Mouse (Mus musculus) midbrain, embryonic 15.5 days (tissue): Measurements from ENCODE around the gene Nfic. TPM values are rescaled to one million over a fixed set of nuclear protein-coding genes. Genes with fewer than 3 reads are reported as not detected.

Experiments
- ATAC-seq: fragments of 200-750 bp; cut with Nextera tagmentation; replicated peaks from 2 replicates; pipeline ENCODE4 v1.8.0; 2017; ENCODE audit warnings: moderate TSS enrichment
- H3K27ac ChIP-seq: fragments of 300-500 bp; sonication (generic); 2 replicates; pipeline ENCODE4 v1.5.1; 2015; ENCODE audit warnings: mild to moderate bottlenecking, inconsistent platforms
- H3K27me3 ChIP-seq: fragments of 300-500 bp; sonication (generic); replicated peaks from 2 replicates; pipeline ENCODE4 v1.6.1; 2015; ENCODE audit warnings: inconsistent platforms
- H3K36me3 ChIP-seq: fragments of 300-500 bp; sonication (generic); replicated peaks from 2 replicates; pipeline ENCODE4 v1.6.1; 2015; ENCODE audit warnings: inconsistent platforms
- H3K4me1 ChIP-seq: fragments of 300-500 bp; sonication (generic); 2 replicates; pipeline ENCODE4 v1.6.1; 2015; ENCODE audit warnings: inconsistent platforms
- H3K4me2 ChIP-seq: fragments of 300-500 bp; sonication (generic); 2 replicates; pipeline ENCODE4 v1.6.1; 2015; ENCODE audit warnings: inconsistent platforms, mild to moderate bottlenecking, moderate library complexity
- H3K4me3 ChIP-seq: fragments of 300-500 bp; sonication (generic); 2 replicates; pipeline ENCODE4 v1.5.1; 2015; ENCODE audit warnings: mild to moderate bottlenecking, inconsistent platforms
- H3K9ac ChIP-seq: fragments of 300-500 bp; sonication (generic); 2 replicates; pipeline ENCODE4 v1.6.1; 2015; ENCODE audit warnings: mild to moderate bottlenecking, inconsistent platforms
- H3K9me3 ChIP-seq: fragments of 300-500 bp; sonication (generic); 2 replicates; pipeline ENCODE4 v1.6.1; 2016; ENCODE audit warnings: inconsistent platforms
- WGBS: fragments of 180-500 bp; shearing (Covaris S2); methylation state at CpG from one replicate; pipeline ENCODE4 v1.1.7; 2015; ENCODE audit warnings: mixed read lengths; 5-methylcytosine and 5-hydroxymethylcytosine counted together
- polyA plus RNA-seq: library from polyadenylated mRNA; unstranded; fragments of >200 nt; fragmentation: Nextera tagmentation; extraction: Ambion mirVana; gene quantifications from 2 replicates; pipeline ENCODE4 v1.2.1, GENCODE M21; 2015

The Nfic gene
- polyA plus RNA-seq, 1 experiment from 2014 or later: 18.1 TPM

- Histone ChIP-seq H3K4me1 (peaks cover 45% of the 10 kb centered on the region), H3K9me3 (no peaks in the 10 kb centered on the region), H3K36me3 (peaks cover 6% of the 10 kb centered on the region), H3K27me3 (peaks cover 13% of the 10 kb centered on the region), H3K9ac (no peak overlapping the region), H3K27ac (no peak overlapping the region), H3K4me2 (no peak overlapping the region), H3K4me3 (no peak overlapping the region)
- ATAC-seq: no peak
- WGBS: 76% methylated on average over 12 of the region's 12 CpGs
Measured at GRCm38 (mm10) chr10:81362336-81362949, 93.0 kb downstream of the Nfic start.

GRCm38 (mm10) chr10:81360721-81361120 lies 94.7 kb downstream of the Nfic start:
- Histone ChIP-seq H3K4me1 (peaks cover 50% of the 10 kb centered on the region), H3K4me3 (no peak overlapping the region), H3K4me2 (no peak overlapping the region), H3K27me3 (peaks cover 13% of the 10 kb centered on the region), H3K36me3 (no peaks in the 10 kb centered on the region), H3K27ac (no peak overlapping the region), H3K9ac (no peak overlapping the region), H3K9me3 (no peaks in the 10 kb centered on the region)
- no peak for ATAC-seq
- WGBS: 68% methylated on average over 8 of the region's 8 CpGs

- Histone ChIP-seq H3K4me1 (peaks cover 36% of the 10 kb centered on the region), H3K4me3 (no peak overlapping the region), H3K9ac (peak overlapping the region; percentile 82; the same call in 1 of the 2 replicates), H3K9me3 (no peaks in the 10 kb centered on the region), H3K27ac (no peak overlapping the region), H3K4me2 (peak overlapping the region; percentile 97; the same call in 1 of the 2 replicates), H3K36me3 (no peaks in the 10 kb centered on the region), H3K27me3 (peaks cover 10% of the 10 kb centered on the region)
- no peak for ATAC-seq
- 56% methylated on average over 1 of the region's 1 CpGs for WGBS
Measured at GRCm38 (mm10) chr10:81358841-81359240, 96.6 kb downstream of the Nfic start.

- WGBS: 28% methylated on average over 4 of the region's 4 CpGs
- Histone ChIP-seq H3K9ac (peak overlapping the region; percentile 82), H3K27ac (no peak overlapping the region), H3K36me3 (no peaks in the 10 kb centered on the region), H3K4me1 (peaks cover 30% of the 10 kb centered on the region), H3K27me3 (peaks cover 3% of the 10 kb centered on the region), H3K9me3 (no peaks in the 10 kb centered on the region), H3K4me3 (peak overlapping the region; percentile 94), H3K4me2 (peak overlapping the region; percentile 97)
- peak; percentile 9; the same call in 1 of the 2 replicates for ATAC-seq
Measured at GRCm38 (mm10) chr10:81358209-81358608, 97.2 kb downstream of the Nfic start.

GRCm38 (mm10) chr10:81356991-81357844 lies 98.2 kb downstream of the Nfic start, which contains the start of gene Mfsd12:
Gene Mfsd12, plus strand, starts transcription at chr10:81357491.
- ATAC-seq: peak; percentile 93
- Histone ChIP-seq H3K9ac (peak within 1 kb of the TSS; percentile 82), H3K36me3 (no peaks in the 10 kb centered on the region), H3K4me1 (peaks cover 28% of the 10 kb centered on the region), H3K4me3 (peak within 1 kb of the TSS; percentile 94), H3K27me3 (no peaks in the 10 kb centered on the region), H3K4me2 (peak within 1 kb of the TSS; percentile 97), H3K9me3 (no peaks in the 10 kb centered on the region), H3K27ac (peak within 1 kb of the TSS; percentile 62; the same call in 1 of the 2 replicates)
- WGBS: 2% methylated on average over 65 of the region's 79 CpGs

GRCm38 (mm10) chr10:81356352-81356990 lies 99.0 kb downstream of the Nfic start:
- 53% methylated on average over 12 of the region's 12 CpGs for WGBS
- H3K9me3 ChIP-seq: no peaks in the 10 kb centered on the region
- H3K9ac ChIP-seq: no peak overlapping the region
- H3K4me2 ChIP-seq: peak overlapping the region; percentile 97; the same call in 1 of the 2 replicates
- H3K4me3 ChIP-seq: peak overlapping the region; percentile 94; the same call in 1 of the 2 replicates
- ATAC-seq: 0 out of 2 replicates have a peak, but pooled peaks have one; percentile 1
- H3K27ac ChIP-seq: no peak overlapping the region
- H3K36me3 ChIP-seq: no peaks in the 10 kb centered on the region
- peaks cover 28% of the 10 kb centered on the region for H3K4me1 ChIP-seq
- no peaks in the 10 kb centered on the region for H3K27me3 ChIP-seq

- Histone ChIP-seq H3K27me3 (no peaks in the 10 kb centered on the region), H3K4me2 (no peak overlapping the region), H3K4me3 (no peak overlapping the region), H3K27ac (no peak overlapping the region), H3K36me3 (no peaks in the 10 kb centered on the region), H3K9ac (no peak overlapping the region), H3K9me3 (no peaks in the 10 kb centered on the region), H3K4me1 (peaks cover 24% of the 10 kb centered on the region)
- ATAC-seq: no peak
- whole genome bisulfite sequencing: 85% methylated on average over 4 of the region's 4 CpGs
Measured at GRCm38 (mm10) chr10:81355533-81355932, 99.9 kb downstream of the Nfic start.

- H3K27me3 ChIP-seq: no peaks in the 10 kb centered on the region
- no peaks in the 10 kb centered on the region for H3K9me3 ChIP-seq
- H3K4me3 ChIP-seq: no peak overlapping the region
- H3K4me2 ChIP-seq: no peak overlapping the region
- no peak for ATAC-seq
- peaks cover 25% of the 10 kb centered on the region for H3K4me1 ChIP-seq
- 63% methylated on average over 9 of the region's 9 CpGs for WGBS
- H3K27ac ChIP-seq: no peak overlapping the region
- no peak overlapping the region for H3K9ac ChIP-seq
- no peaks in the 10 kb centered on the region for H3K36me3 ChIP-seq
Measured at GRCm38 (mm10) chr10:81354738-81355477, 100.5 kb downstream of the Nfic start.

- WGBS: 30% methylated on average over 9 of the region's 9 CpGs
- H3K27me3 ChIP-seq: peaks cover 9% of the 10 kb centered on the region
- no peak overlapping the region for H3K9ac ChIP-seq
- H3K4me1 ChIP-seq: peaks cover 18% of the 10 kb centered on the region
- H3K9me3 ChIP-seq: no peaks in the 10 kb centered on the region
- no peaks in the 10 kb centered on the region for H3K36me3 ChIP-seq
- no peak overlapping the region for H3K4me2 ChIP-seq
- no peak for ATAC-seq
- no peak overlapping the region for H3K4me3 ChIP-seq
- H3K27ac ChIP-seq: no peak overlapping the region
Measured at GRCm38 (mm10) chr10:81351678-81352291, 103.7 kb downstream of the Nfic start.

- peak within 1 kb of the TSS; percentile 86 for H3K4me2 ChIP-seq
- H3K36me3 ChIP-seq: no peaks in the 10 kb centered on the region
- WGBS: under 1% methylated on average over 54 of the region's 54 CpGs
- no peaks in the 10 kb centered on the region for H3K9me3 ChIP-seq
- H3K27me3 ChIP-seq: peaks cover 9% of the 10 kb centered on the region
- H3K9ac ChIP-seq: peak within 1 kb of the TSS; percentile 46
- peak within 1 kb of the TSS; percentile 60 for H3K4me3 ChIP-seq
- peaks cover 20% of the 10 kb centered on the region for H3K4me1 ChIP-seq
- peak within 1 kb of the TSS; percentile 72 for H3K27ac ChIP-seq
- peak; percentile 96 for ATAC-seq
Measured at GRCm38 (mm10) chr10:81350351-81351063, 104.9 kb downstream of the Nfic start, which contains the start of gene Hmg20b. Gene Hmg20b, minus strand, starts transcription at chr10:81350480.

GRCm38 (mm10) chr10:81349961-81350350 lies 105.5 kb downstream of the Nfic start:
- ATAC-seq: peak; percentile 25
- H3K27ac ChIP-seq: no peak overlapping the region

More at GRCm38 (mm10) chr10:81349961-81350350, 105.5 kb downstream of the Nfic start:
- Histone ChIP-seq H3K9ac (peak overlapping the region; percentile 41), H3K4me2 (peak overlapping the region; percentile 86), H3K4me1 (peaks cover 20% of the 10 kb centered on the region), H3K9me3 (no peaks in the 10 kb centered on the region), H3K4me3 (peak overlapping the region; percentile 60), H3K36me3 (no peaks in the 10 kb centered on the region), H3K27me3 (peaks cover 13% of the 10 kb centered on the region)
- under 1% methylated on average over 29 of the region's 29 CpGs for WGBS
